Mouse (Mus musculus): ENCODE results near the gene Cyp11a1. TPM values are rescaled to one million over a fixed set of nuclear protein-coding genes. Genes with fewer than 3 reads are reported as not detected.

Cyp11a1 gene
- polyA plus RNA-seq, 1 experiment from 2014 or later, result 0.38 TPM

- Histone ChIP-seq H3K9me3 (no peaks in the 10 kb centered on the region), H3K9ac (replicated peaks) (no peak overlapping the region), H3K4me1 (replicated peaks) (peaks cover 55% of the 10 kb centered on the region), H3K27ac (no peak overlapping the region), H3K4me3 (replicated peaks) (no peak overlapping the region), H3K4me2 (replicated peaks) (no peak overlapping the region), H3K36me3 (no peaks in the 10 kb centered on the region), H3K27me3 (peaks cover 19% of the 10 kb centered on the region)
- peak; percentile 87 for ATAC-seq
- 18% methylated on average over 19 of the region's 19 CpGs for WGBS
These were observed 32.4 kb downstream of the Cyp11a1 start for GRCm38 (mm10) chr9:58038500-58039168.

- Histone ChIP-seq H3K9me3 (no peaks in the 10 kb centered on the region), H3K4me1 (replicated peaks) (peaks cover 78% of the 10 kb centered on the region), H3K4me2 (replicated peaks) (no peak overlapping the region), H3K9ac (replicated peaks) (peak overlapping the region; percentile 34; the same call in 1 of the 2 replicates), H3K27ac (peak overlapping the region; percentile 86), H3K36me3 (no peaks in the 10 kb centered on the region), H3K27me3 (peaks cover 19% of the 10 kb centered on the region), H3K4me3 (replicated peaks) (no peak overlapping the region)
- 30% methylated on average over 4 of the region's 4 CpGs for WGBS
- no peak for ATAC-seq
These were observed 34.8 kb downstream of the Cyp11a1 start for GRCm38 (mm10) chr9:58040977-58041376.

- Histone ChIP-seq H3K4me2 (replicated peaks) (no peak overlapping the region), H3K27ac (peak overlapping the region; percentile 86), H3K36me3 (no peaks in the 10 kb centered on the region), H3K9ac (replicated peaks) (0 out of 2 replicates have a peak overlapping the region, but pooled peaks have one; percentile 10), H3K27me3 (peaks cover 12% of the 10 kb centered on the region), H3K4me1 (replicated peaks) (peaks cover 93% of the 10 kb centered on the region), H3K4me3 (replicated peaks) (no peak overlapping the region), H3K9me3 (no peaks in the 10 kb centered on the region)
- ATAC-seq, result no peak
- 22% methylated on average over 10 of the region's 10 CpGs for WGBS
These were observed 36.2 kb downstream of the Cyp11a1 start for GRCm38 (mm10) chr9:58042391-58042790.

GRCm38 (mm10) chr9:58043496-58044017 lies 37.3 kb downstream of the Cyp11a1 start:
- Histone ChIP-seq H3K9ac (replicated peaks) (0 out of 2 replicates have a peak overlapping the region, but pooled peaks have one; percentile 10), H3K4me2 (replicated peaks) (no peak overlapping the region), H3K9me3 (no peaks in the 10 kb centered on the region), H3K27me3 (0 out of 2 replicates have a peak, but pooled peaks cover 3% of the 10 kb centered on the region), H3K36me3 (no peaks in the 10 kb centered on the region), H3K4me1 (replicated peaks) (peaks cover 99% of the 10 kb centered on the region), H3K4me3 (replicated peaks) (no peak overlapping the region), H3K27ac (peak overlapping the region; percentile 86)
- WGBS, result 69% methylated on average over 10 of the region's 10 CpGs
- ATAC-seq, result no peak

- 0 out of 2 replicates have a peak overlapping the region, but pooled peaks have one; percentile 15 for H3K9ac ChIP-seq (replicated peaks)
These were observed 38.6 kb downstream of the Cyp11a1 start for GRCm38 (mm10) chr9:58044828-58045227.

GRCm38 (mm10) chr9:58045646-58046045 lies 39.4 kb downstream of the Cyp11a1 start:
- H3K27ac ChIP-seq, result peak overlapping the region; percentile 86
- ATAC-seq, result no peak
- peaks cover 96% of the 10 kb centered on the region for H3K4me1 ChIP-seq (replicated peaks)
- peaks cover 9% of the 10 kb centered on the region; the same call in 1 of the 2 replicates for H3K27me3 ChIP-seq
- H3K36me3 ChIP-seq, result no peaks in the 10 kb centered on the region
- no peaks in the 10 kb centered on the region for H3K9me3 ChIP-seq
- no peak overlapping the region for H3K4me3 ChIP-seq (replicated peaks)
- 14% methylated on average over 4 of the region's 4 CpGs for WGBS
- no peak overlapping the region for H3K4me2 ChIP-seq (replicated peaks)
- peak overlapping the region; percentile 15; the same call in 1 of the 2 replicates for H3K9ac ChIP-seq (replicated peaks)

More at GRCm38 (mm10) chr9:58044828-58045227, 38.6 kb downstream of the Cyp11a1 start:
- Histone ChIP-seq H3K4me3 (replicated peaks) (no peak overlapping the region), H3K27me3 (0 out of 2 replicates have a peak, but pooled peaks cover 3% of the 10 kb centered on the region), H3K36me3 (no peaks in the 10 kb centered on the region), H3K4me1 (replicated peaks) (peaks cover 99% of the 10 kb centered on the region), H3K27ac (peak overlapping the region; percentile 86), H3K9me3 (no peaks in the 10 kb centered on the region), H3K4me2 (replicated peaks) (no peak overlapping the region)
- WGBS, result 18% methylated on average over 10 of the region's 10 CpGs
- ATAC-seq, result peak; percentile 44

- ATAC-seq, result no peak
- Histone ChIP-seq H3K27ac (no peak overlapping the region), H3K36me3 (no peaks in the 10 kb centered on the region), H3K4me3 (replicated peaks) (no peak overlapping the region), H3K9me3 (no peaks in the 10 kb centered on the region), H3K4me2 (replicated peaks) (no peak overlapping the region), H3K4me1 (replicated peaks) (peaks cover 92% of the 10 kb centered on the region), H3K27me3 (peaks cover 16% of the 10 kb centered on the region; the same call in 1 of the 2 replicates), H3K9ac (replicated peaks) (no peak overlapping the region)
- WGBS, result 90% methylated on average over 10 of the region's 10 CpGs
These were observed 40.9 kb downstream of the Cyp11a1 start for GRCm38 (mm10) chr9:58047061-58047460.

GRCm38 (mm10) chr9:58048621-58049020 lies 42.4 kb downstream of the Cyp11a1 start:
- H3K36me3 ChIP-seq, result no peaks in the 10 kb centered on the region
- no peaks in the 10 kb centered on the region for H3K9me3 ChIP-seq
- H3K4me3 ChIP-seq (replicated peaks), result no peak overlapping the region
- peak overlapping the region; percentile 53 for H3K9ac ChIP-seq (replicated peaks)
- H3K4me2 ChIP-seq (replicated peaks), result peak overlapping the region; percentile 30
- peak overlapping the region; percentile 93 for H3K27ac ChIP-seq
- ATAC-seq, result peak; percentile 67
- peaks cover 91% of the 10 kb centered on the region for H3K4me1 ChIP-seq (replicated peaks)
- WGBS, result 2% methylated on average over 6 of the region's 6 CpGs
- H3K27me3 ChIP-seq, result peaks cover 16% of the 10 kb centered on the region; the same call in 1 of the 2 replicates

- H3K4me1 ChIP-seq (replicated peaks), result peaks cover 91% of the 10 kb centered on the region
- peaks cover 16% of the 10 kb centered on the region; the same call in 1 of the 2 replicates for H3K27me3 ChIP-seq
- H3K4me2 ChIP-seq (replicated peaks), result peak overlapping the region; percentile 30
- H3K27ac ChIP-seq, result peak overlapping the region; percentile 93
- H3K9ac ChIP-seq (replicated peaks), result peak overlapping the region; percentile 53
- ATAC-seq, result peak; percentile 34; the same call in 1 of the 2 replicates
- WGBS, result 31% methylated on average over 6 of the region's 6 CpGs
- H3K4me3 ChIP-seq (replicated peaks), result no peak overlapping the region
- H3K9me3 ChIP-seq, result no peaks in the 10 kb centered on the region
- no peaks in the 10 kb centered on the region for H3K36me3 ChIP-seq
These were observed 43.0 kb downstream of the Cyp11a1 start for GRCm38 (mm10) chr9:58049186-58049585.

GRCm38 (mm10) chr9:58049861-58050260 lies 43.6 kb downstream of the Cyp11a1 start:
- no peaks in the 10 kb centered on the region for H3K9me3 ChIP-seq
- H3K36me3 ChIP-seq, result no peaks in the 10 kb centered on the region
- no peak overlapping the region for H3K9ac ChIP-seq (replicated peaks)
- ATAC-seq, result no peak
- peaks cover 16% of the 10 kb centered on the region; the same call in 1 of the 2 replicates for H3K27me3 ChIP-seq
- WGBS, result 85% methylated on average over 7 of the region's 7 CpGs
- no peak overlapping the region for H3K4me2 ChIP-seq (replicated peaks)
- no peak overlapping the region for H3K4me3 ChIP-seq (replicated peaks)
- H3K4me1 ChIP-seq (replicated peaks), result peaks cover 91% of the 10 kb centered on the region
- H3K27ac ChIP-seq, result peak overlapping the region; percentile 93

GRCm38 (mm10) chr9:58051937-58052336 lies 45.7 kb downstream of the Cyp11a1 start:
- no peak overlapping the region for H3K4me3 ChIP-seq (replicated peaks)
- no peak overlapping the region for H3K9ac ChIP-seq (replicated peaks)
- peak overlapping the region; percentile 26 for H3K27ac ChIP-seq
- no peaks in the 10 kb centered on the region for H3K9me3 ChIP-seq
- H3K4me1 ChIP-seq (replicated peaks), result peaks cover 84% of the 10 kb centered on the region
- WGBS, result 20% methylated on average over 5 of the region's 5 CpGs
- H3K4me2 ChIP-seq (replicated peaks), result no peak overlapping the region
- no peaks in the 10 kb centered on the region for H3K36me3 ChIP-seq
- ATAC-seq, result no peak
- H3K27me3 ChIP-seq, result peaks cover 15% of the 10 kb centered on the region; the same call in 1 of the 2 replicates

GRCm38 (mm10) chr9:58053102-58053501 lies 46.9 kb downstream of the Cyp11a1 start:
- Histone ChIP-seq H3K4me3 (replicated peaks) (no peak overlapping the region), H3K27ac (peak overlapping the region; percentile 67), H3K4me1 (replicated peaks) (peaks cover 73% of the 10 kb centered on the region), H3K36me3 (no peaks in the 10 kb centered on the region), H3K9me3 (no peaks in the 10 kb centered on the region), H3K27me3 (peaks cover 20% of the 10 kb centered on the region), H3K9ac (replicated peaks) (no peak overlapping the region), H3K4me2 (replicated peaks) (no peak overlapping the region)
- 23% methylated on average over 3 of the region's 3 CpGs for WGBS
- ATAC-seq, result 0 out of 2 replicates have a peak, but pooled peaks have one; percentile 18
